Mouse (Mus musculus): Measurements from ENCODE around the gene Map2. TPM values are rescaled to one million over a fixed set of nuclear protein-coding genes. Genes with fewer than 3 reads are reported as not detected.

The Map2 gene
- total RNA-seq, 1 experiment from 2014 or later, result 3.9 TPM

GRCm38 (mm10) chr1:66192891-66193290 lies 17.8 kb downstream of the Map2 start:
- no peak for ATAC-seq (replicated peaks in 1 of 2; ENCODE audit: insufficient read depth in 1 of 2, low FRiP score in 2 of 2, low TSS enrichment in 1 of 2, low read depth in 1 of 2, poor library complexity in 2 of 2, severe bottlenecking in 2 of 2)

- ATAC-seq (replicated peaks in 1 of 2; ENCODE audit: insufficient read depth in 1 of 2, low FRiP score in 2 of 2, low TSS enrichment in 1 of 2, low read depth in 1 of 2, poor library complexity in 2 of 2, severe bottlenecking in 2 of 2), result no peak
Observed at GRCm38 (mm10) chr1:66195040-66195726, 20.1 kb downstream of the Map2 start.

- ATAC-seq (replicated peaks in 1 of 2; ENCODE audit: insufficient read depth in 1 of 2, low FRiP score in 2 of 2, low TSS enrichment in 1 of 2, low read depth in 1 of 2, poor library complexity in 2 of 2, severe bottlenecking in 2 of 2), result no peak
Observed at GRCm38 (mm10) chr1:66196240-66196639, 21.2 kb downstream of the Map2 start.

- no peak for ATAC-seq (replicated peaks in 1 of 2; ENCODE audit: insufficient read depth in 1 of 2, low FRiP score in 2 of 2, low TSS enrichment in 1 of 2, low read depth in 1 of 2, poor library complexity in 2 of 2, severe bottlenecking in 2 of 2)
Observed at GRCm38 (mm10) chr1:66196716-66197115, 21.6 kb downstream of the Map2 start.

GRCm38 (mm10) chr1:66205517-66205916 lies 30.4 kb downstream of the Map2 start:
- ATAC-seq (replicated peaks in 1 of 2; ENCODE audit: insufficient read depth in 1 of 2, low FRiP score in 2 of 2, low TSS enrichment in 1 of 2, low read depth in 1 of 2, poor library complexity in 2 of 2, severe bottlenecking in 2 of 2), result no peak

GRCm38 (mm10) chr1:66206904-66207303 lies 31.8 kb downstream of the Map2 start:
- ATAC-seq (replicated peaks in 1 of 2; ENCODE audit: insufficient read depth in 1 of 2, low FRiP score in 2 of 2, low TSS enrichment in 1 of 2, low read depth in 1 of 2, poor library complexity in 2 of 2, severe bottlenecking in 2 of 2), result no peak

- ATAC-seq (replicated peaks in 1 of 2; ENCODE audit: insufficient read depth in 1 of 2, low FRiP score in 2 of 2, low TSS enrichment in 1 of 2, low read depth in 1 of 2, poor library complexity in 2 of 2, severe bottlenecking in 2 of 2), result no peak
Observed at GRCm38 (mm10) chr1:66211074-66211791, 36.2 kb downstream of the Map2 start.

GRCm38 (mm10) chr1:66221497-66221896 lies 46.4 kb downstream of the Map2 start:
- ATAC-seq (replicated peaks in 1 of 2; ENCODE audit: insufficient read depth in 1 of 2, low FRiP score in 2 of 2, low TSS enrichment in 1 of 2, low read depth in 1 of 2, poor library complexity in 2 of 2, severe bottlenecking in 2 of 2), result no peak

GRCm38 (mm10) chr1:66223331-66223730 lies 48.3 kb downstream of the Map2 start:
- no peak for ATAC-seq (replicated peaks in 1 of 2; ENCODE audit: insufficient read depth in 1 of 2, low FRiP score in 2 of 2, low TSS enrichment in 1 of 2, low read depth in 1 of 2, poor library complexity in 2 of 2, severe bottlenecking in 2 of 2)

GRCm38 (mm10) chr1:66226372-66227368 lies 51.6 kb downstream of the Map2 start:
- ATAC-seq (replicated peaks in 1 of 2; ENCODE audit: insufficient read depth in 1 of 2, low FRiP score in 2 of 2, low TSS enrichment in 1 of 2, low read depth in 1 of 2, poor library complexity in 2 of 2, severe bottlenecking in 2 of 2), result no peak

GRCm38 (mm10) chr1:66228205-66228604 lies 53.1 kb downstream of the Map2 start:
- ATAC-seq (replicated peaks in 1 of 2; ENCODE audit: insufficient read depth in 1 of 2, low FRiP score in 2 of 2, low TSS enrichment in 1 of 2, low read depth in 1 of 2, poor library complexity in 2 of 2, severe bottlenecking in 2 of 2), result no peak

GRCm38 (mm10) chr1:66230345-66230744 lies 55.3 kb downstream of the Map2 start:
- no peak for ATAC-seq (replicated peaks in 1 of 2; ENCODE audit: insufficient read depth in 1 of 2, low FRiP score in 2 of 2, low TSS enrichment in 1 of 2, low read depth in 1 of 2, poor library complexity in 2 of 2, severe bottlenecking in 2 of 2)

- no peak for ATAC-seq (replicated peaks in 1 of 2; ENCODE audit: insufficient read depth in 1 of 2, low FRiP score in 2 of 2, low TSS enrichment in 1 of 2, low read depth in 1 of 2, poor library complexity in 2 of 2, severe bottlenecking in 2 of 2)
Observed at GRCm38 (mm10) chr1:66231963-66232362, 56.9 kb downstream of the Map2 start.

- no peak for ATAC-seq (replicated peaks in 1 of 2; ENCODE audit: insufficient read depth in 1 of 2, low FRiP score in 2 of 2, low TSS enrichment in 1 of 2, low read depth in 1 of 2, poor library complexity in 2 of 2, severe bottlenecking in 2 of 2)
Observed at GRCm38 (mm10) chr1:66244910-66245309, 69.8 kb downstream of the Map2 start.

GRCm38 (mm10) chr1:66251649-66252332 lies 76.7 kb downstream of the Map2 start:
- no peak for ATAC-seq (replicated peaks in 1 of 2; ENCODE audit: insufficient read depth in 1 of 2, low FRiP score in 2 of 2, low TSS enrichment in 1 of 2, low read depth in 1 of 2, poor library complexity in 2 of 2, severe bottlenecking in 2 of 2)

- ATAC-seq (replicated peaks in 1 of 2; ENCODE audit: insufficient read depth in 1 of 2, low FRiP score in 2 of 2, low TSS enrichment in 1 of 2, low read depth in 1 of 2, poor library complexity in 2 of 2, severe bottlenecking in 2 of 2), result no peak
Observed at GRCm38 (mm10) chr1:66252333-66252724, 77.3 kb downstream of the Map2 start.

- ATAC-seq (replicated peaks in 1 of 2; ENCODE audit: insufficient read depth in 1 of 2, low FRiP score in 2 of 2, low TSS enrichment in 1 of 2, low read depth in 1 of 2, poor library complexity in 2 of 2, severe bottlenecking in 2 of 2), result no peak
Observed at GRCm38 (mm10) chr1:66263220-66263619, 88.1 kb downstream of the Map2 start.

All from hematopoietic stem cell, adult 5-6 weeks (primary cell).